Mouse (Mus musculus): ENCODE results near the gene Tcf12. TPM values are rescaled to one million over a fixed set of nuclear protein-coding genes. Genes with fewer than 3 reads are reported as not detected.
A peak's percentile ranks its signal among the peaks of the same experiment; 100 is the strongest.

Tcf12 gene
- total RNA-seq, 2 experiments from 2014 or later, result 59.3 to 59.6 TPM

GRCm38 (mm10) chr9:71807801-71808200 lies 303.9 kb downstream of the Tcf12 start:
- intact Hi-C loops (cut with DNase I), result loop anchor here (2.0 kb wide), 1 partner anchor 163 kb away; no protein-coding TSS in a partner anchor
- no peak for DNase-seq

GRCm38 (mm10) chr9:71806422-71806805 lies 305.3 kb downstream of the Tcf12 start:
- intact Hi-C loops (cut with DNase I), result loop anchor here (2.0 kb wide), 1 partner anchor 162 kb away; no protein-coding TSS in a partner anchor
- DNase-seq, result peak; percentile 82

GRCm38 (mm10) chr9:71805646-71806421 lies 305.8 kb downstream of the Tcf12 start:
- DNase-seq, result no peak
- intact Hi-C loops (cut with DNase I), result loop anchor here (2.0 kb wide), 1 partner anchor 161 kb away; no protein-coding TSS in a partner anchor

- intact Hi-C loops (cut with DNase I), result no loop called here
- no peak for DNase-seq
These were observed 307.6 kb downstream of the Tcf12 start for GRCm38 (mm10) chr9:71804116-71804515.

DNA sequence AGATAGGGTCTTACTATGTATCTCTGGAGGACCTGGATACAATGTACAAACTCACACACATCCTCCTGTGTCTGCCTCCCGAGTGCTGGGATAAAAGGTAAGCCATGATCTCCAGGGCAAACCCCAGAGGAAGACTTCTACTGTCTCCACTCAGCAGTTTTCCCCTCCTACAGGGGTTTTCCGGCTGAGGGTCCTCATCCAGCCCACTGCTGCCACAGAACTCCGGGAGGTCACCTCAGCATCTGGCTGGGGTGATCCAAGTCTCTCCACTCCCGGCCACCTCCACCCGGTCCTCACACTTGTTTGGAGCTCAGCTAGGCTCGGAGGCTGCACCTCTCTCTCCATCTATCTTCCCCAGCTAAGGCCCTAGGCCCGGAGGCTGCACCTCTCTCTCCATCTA lies 308.4 kb downstream of the Tcf12 start:
- intact Hi-C loops (cut with DNase I), result no loop called here
- DNase-seq, result no peak

DNA sequence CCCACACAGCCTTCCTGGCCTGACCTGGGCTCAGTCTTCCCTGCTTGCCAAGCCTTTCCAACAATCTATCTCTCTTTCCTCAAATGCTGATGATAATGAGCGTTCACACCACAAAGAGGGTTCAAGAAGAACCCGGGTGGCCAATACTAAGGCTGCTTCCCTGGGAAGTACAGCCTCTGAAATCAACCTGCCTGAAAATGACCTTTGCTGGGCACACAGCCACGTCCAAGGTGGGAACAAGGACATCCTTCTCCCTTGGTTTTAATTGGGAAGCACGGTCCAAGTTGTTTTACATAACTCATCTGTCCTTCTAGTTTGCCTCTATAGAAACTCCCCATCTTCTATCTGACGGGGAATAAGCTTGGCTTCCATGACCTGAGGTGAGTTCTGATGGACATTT lies 312.1 kb downstream of the Tcf12 start:
- intact Hi-C loops (cut with DNase I), result no loop called here
- DNase-seq, result no peak

GRCm38 (mm10) chr9:71798176-71798575 lies 313.5 kb downstream of the Tcf12 start:
- intact Hi-C loops (cut with DNase I), result no loop called here
- no peak for DNase-seq

Small RNAs within 50 kb of the gene (microRNA-seq; reads per million reads assigned to microRNA genes)
- not detected for gene Gm27450

Other genes starting within 250 kb of the Tcf12 start
- gene Zfp280d, start 163.0 kb upstream of the Tcf12 start, total RNA-seq (2021), result 10 to 100 TPM; 66.4 to 73.5 TPM

Measured in left cerebral cortex, postnatal 4 days (tissue).